Mouse (Mus musculus) MEL (cell line): ENCODE results near the gene Kdm5b. TPM values are rescaled to one million over a fixed set of nuclear protein-coding genes. Genes with fewer than 3 reads are reported as not detected.

Experiments used
- DNase-seq: peaks from one replicate; pipeline ENCODE4 v3.0.0; 2011; ENCODE audit warnings: low read depth, low spot score
- H3K27ac ChIP-seq: 2 replicates; pipeline ENCODE4 v1.5.1; 2012; ENCODE audit warnings: low read depth, mild to moderate bottlenecking, control low read depth, low read length, moderate library complexity; ENCODE audit not compliant: control insufficient read depth
- H3K27me3 ChIP-seq, 2 experiments: fragments of 150-350 bp in 1 of 2; sonication (generic) in 1 of 2; 2 replicates each; pipeline ENCODE4 v1.6.1; 2012; ENCODE audit warnings: low read length in 2 of 2, mild to moderate bottlenecking in 2 of 2, improper control_type of control experiment in 1 of 2, moderate library complexity in 1 of 2; ENCODE audit not compliant: insufficient read depth in 2 of 2, control insufficient read depth in 1 of 2
- H3K36me3 ChIP-seq, 2 experiments: 2 replicates each; pipeline ENCODE4 v1.6.1; 2012 to 2014; ENCODE audit warnings: low read length in 2 of 2, improper control_type of control experiment in 1 of 2, inconsistent platforms in 1 of 2, mild to moderate bottlenecking in 1 of 2; ENCODE audit not compliant: insufficient read depth in 2 of 2, control insufficient read depth in 1 of 2
- H3K4me1 ChIP-seq, 2 experiments: fragments of 150-350 bp in 1 of 2; sonication (generic) in 1 of 2; 2 replicates each; pipeline ENCODE4 v1.6.1; 2012; ENCODE audit warnings: low read length in 2 of 2, improper control_type of control experiment in 1 of 2, mild to moderate bottlenecking in 1 of 2; ENCODE audit not compliant: insufficient read depth in 2 of 2, control insufficient read depth in 1 of 2
- H3K4me3 ChIP-seq, 2 experiments: fragments of 150-350 bp in 1 of 2; sonication (generic) in 1 of 2; 2 replicates each; pipeline ENCODE4 v1.5.1; 2012; ENCODE audit warnings: low read depth in 2 of 2, low read length in 2 of 2, mild to moderate bottlenecking in 2 of 2, moderate library complexity in 2 of 2, control low read depth in 1 of 2, improper control_type of control experiment in 1 of 2; ENCODE audit not compliant: control insufficient read depth in 1 of 2, insufficient read depth in 1 of 2
- H3K79me2 ChIP-seq: 2 replicates; pipeline ENCODE4 v1.6.1; 2012; ENCODE audit warnings: mild to moderate bottlenecking, low read length, moderate library complexity; ENCODE audit not compliant: control insufficient read depth, poor library complexity, insufficient read depth
- H3K9ac ChIP-seq: 2 replicates; pipeline ENCODE4 v1.6.1; 2012; ENCODE audit warnings: low read depth, mild to moderate bottlenecking, control low read depth, low read length, moderate library complexity; ENCODE audit not compliant: control insufficient read depth, poor library complexity, severe bottlenecking
- H3K9me3 ChIP-seq: fragments of 150-350 bp; sonication (generic); replicated peaks from 2 replicates; pipeline ENCODE4 v1.6.1; 2012; ENCODE audit warnings: mild to moderate bottlenecking, low read length, improper control_type of control experiment, moderate library complexity; ENCODE audit not compliant: insufficient read depth
- BHLHE40 ChIP-seq: IDR thresholded peaks from 2 replicates; pipeline ENCODE4 v1.6.1; 2012; ENCODE audit warnings: low read depth, mild to moderate bottlenecking, inconsistent platforms, low read length, improper control_type of control experiment, borderline replicate concordance
- CHD1 ChIP-seq: IDR thresholded peaks from 2 replicates; pipeline ENCODE4 v1.6.1; 2012; ENCODE audit warnings: low read depth, mild to moderate bottlenecking, inconsistent platforms, low read length, improper control_type of control experiment
- CHD2 ChIP-seq: IDR thresholded peaks from 2 replicates; pipeline ENCODE4 v1.6.1; 2011; ENCODE audit warnings: low read length, improper control_type of control experiment
- EP300 ChIP-seq, 2 experiments: IDR thresholded peaks; 2 replicates each; pipeline ENCODE4 v1.6.1; 2011; ENCODE audit warnings: improper control_type of control experiment in 2 of 2, low read length in 2 of 2, low read depth in 1 of 2, mild to moderate bottlenecking in 1 of 2
- ETS1 ChIP-seq: IDR thresholded peaks from 2 replicates; pipeline ENCODE4 v1.6.1; 2012; ENCODE audit warnings: low read depth, mild to moderate bottlenecking, inconsistent platforms, low read length, improper control_type of control experiment, moderate library complexity
- KAT2A ChIP-seq: conservative IDR thresholded peaks from 2 replicates; pipeline ENCODE4 v1.6.1; 2012; ENCODE audit warnings: low read depth, low read length, improper control_type of control experiment, inconsistent platforms
- MAFK ChIP-seq: IDR thresholded peaks from 2 replicates; pipeline ENCODE4 v1.6.1; 2011; ENCODE audit warnings: low read depth, mild to moderate bottlenecking, low read length, improper control_type of control experiment, borderline replicate concordance
- MAZ ChIP-seq: IDR thresholded peaks from 2 replicates; pipeline ENCODE4 v1.6.1; 2012; ENCODE audit warnings: low read depth, mild to moderate bottlenecking, inconsistent platforms, low read length, improper control_type of control experiment
- MYB ChIP-seq: IDR thresholded peaks from 2 replicates; pipeline ENCODE4 v1.6.1; 2011; ENCODE audit warnings: mild to moderate bottlenecking, low read depth, low read length, improper control_type of control experiment
- MYC ChIP-seq: IDR thresholded peaks from 2 replicates; pipeline ENCODE4 v1.6.1; 2011; ENCODE audit warnings: low read depth, mild to moderate bottlenecking, low read length, improper control_type of control experiment, moderate library complexity
- POLR2A ChIP-seq, 2 experiments: IDR thresholded peaks; 2 replicates each; pipeline ENCODE4 v1.6.1; 2011 to 2012; ENCODE audit warnings: low read length in 2 of 2, mild to moderate bottlenecking in 2 of 2, control low read depth in 1 of 2, improper control_type of control experiment in 1 of 2, low read depth in 1 of 2, moderate library complexity in 1 of 2; ENCODE audit not compliant: control insufficient read depth in 1 of 2, insufficient read depth in 1 of 2, poor library complexity in 1 of 2
- POLR2AphosphoS2 ChIP-seq: IDR thresholded peaks from 2 replicates; pipeline ENCODE4 v1.6.1; 2011; ENCODE audit warnings: low read length, improper control_type of control experiment
- POLR2AphosphoS5 ChIP-seq: IDR thresholded peaks from 2 replicates; pipeline ENCODE4 v1.6.1; 2012; ENCODE audit warnings: low read depth, borderline replicate concordance, mild to moderate bottlenecking, inconsistent platforms, low read length, moderate library complexity, mixed read lengths
- RAD21 ChIP-seq: IDR thresholded peaks from 2 replicates; pipeline ENCODE4 v1.6.1; 2011; ENCODE audit warnings: mild to moderate bottlenecking, low read depth, low read length, improper control_type of control experiment
- SIN3A ChIP-seq: IDR thresholded peaks from 2 replicates; pipeline ENCODE4 v1.6.1; 2012; ENCODE audit warnings: low read length, improper control_type of control experiment, inconsistent platforms
- SMC3 ChIP-seq: IDR thresholded peaks from 2 replicates; pipeline ENCODE4 v1.6.1; 2011; ENCODE audit warnings: low read depth, low read length, improper control_type of control experiment
- TAL1 ChIP-seq: IDR thresholded peaks from 2 replicates; pipeline ENCODE4 v1.6.1; 2012; ENCODE audit warnings: mild to moderate bottlenecking, inconsistent platforms, low read length, moderate library complexity, mixed read lengths
- TBP ChIP-seq: IDR thresholded peaks from 2 replicates; pipeline ENCODE4 v1.8.0; 2011; ENCODE audit warnings: low read depth, low read length, improper control_type of control experiment
- USF2 ChIP-seq, 2 experiments: IDR thresholded peaks; 2 replicates each; pipeline ENCODE4 v1.6.1; 2011 to 2012; ENCODE audit warnings: improper control_type of control experiment in 2 of 2, low read length in 2 of 2, borderline replicate concordance in 1 of 2, inconsistent platforms in 1 of 2, low read depth in 1 of 2, mild to moderate bottlenecking in 1 of 2; ENCODE audit not compliant: insufficient read depth in 1 of 2
- ZKSCAN1 ChIP-seq: IDR thresholded peaks from 2 replicates; pipeline ENCODE4 v1.6.1; 2012; ENCODE audit warnings: low read depth, mild to moderate bottlenecking, inconsistent platforms, low read length, improper control_type of control experiment, moderate library complexity
- polyA plus RNA-seq, 2 experiments: library from polyadenylated mRNA; stranded (reverse) in 1 of 2; unstranded in 1 of 2; fragments of >175 nt in 1 of 2; fragments of >200 nt in 1 of 2; gene quantifications; 2 replicates each; pipeline versions ENCODE4 v1.2.1 to v1.2.4; 2012; ENCODE audit warnings: low replicate concordance in 2 of 2, low read depth in 1 of 2; ENCODE audit not compliant: insufficient read length in 2 of 2, insufficient read depth in 1 of 2, missing spikeins in 1 of 2
- total RNA-seq: library from RNA; depleted of rRNA; stranded (reverse); fragments of 300-350 nt; gene quantifications from 2 replicates; pipeline ENCODE4 v1.2.3, GENCODE M21; 2012

Kdm5b gene
- total and polyA plus RNA-seq, 3 experiments, result 25.5 to 48.6 (median 31.8) TPM

- Histone ChIP-seq H3K4me3 (no peak overlapping the region), H3K9ac (no peak overlapping the region), H3K27me3 (no peaks in the 10 kb centered on the region), H3K4me1 (peaks cover 0 to 7% of the 10 kb centered on the region in 2 experiments; a peak in 2 of 4 replicates), H3K9me3 (no peaks in the 10 kb centered on the region), H3K79me2 (no peaks in the 10 kb centered on the region), H3K36me3 (no peaks in the 10 kb centered on the region), H3K27ac (no peak overlapping the region)
- TF ChIP-seq TAL1 (no peak), TBP (no peak), MAFK (no peak), MYB (no peak), KAT2A (no peak), POLR2A (IDR thresholded peaks at IDR 0.05; ENCODE audit: control insufficient read depth in 1 of 2, insufficient read depth in 1 of 2, low read depth in 1 of 2, low read length in 2 of 2, poor library complexity in 1 of 2) (no peak), POLR2AphosphoS2 (no peak), USF2 (IDR thresholded peaks at IDR 0.05; ENCODE audit: borderline replicate concordance in 1 of 2, insufficient read depth in 1 of 2, low read depth in 1 of 2, low read length in 2 of 2) (no peak), SMC3 (no peak), RAD21 (no peak), CHD2 (no peak), MYC (no peak), EP300 (IDR thresholded peaks at IDR 0.05; ENCODE audit: low read depth in 1 of 2, low read length in 2 of 2) (no peak), BHLHE40 (no peak), CHD1 (no peak)
- DNase-seq, result no peak
Measured at GRCm38 (mm10) chr1:134540610-134541009, 19.4 kb upstream of the Kdm5b start.

DNA sequence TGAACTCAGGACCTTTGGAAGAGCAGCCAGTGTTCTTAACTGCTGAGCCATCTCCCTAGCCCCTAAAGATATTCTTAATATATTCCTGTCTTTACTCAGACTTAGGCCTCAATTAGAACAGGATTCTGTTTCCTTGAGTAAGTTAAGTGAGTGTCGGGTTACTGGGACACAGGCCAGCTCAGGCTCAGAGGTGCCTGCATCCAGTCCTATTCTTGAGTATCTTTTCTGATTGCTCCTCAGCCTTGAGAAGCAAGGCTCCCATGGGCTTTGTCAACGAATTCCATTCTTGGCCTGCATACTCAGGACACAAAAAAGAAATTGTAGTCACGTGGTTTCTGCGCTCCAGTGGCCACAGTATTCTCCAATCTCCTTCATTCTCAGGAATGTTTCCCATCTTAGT, 11.7 kb upstream of the Kdm5b start:
- Histone ChIP-seq H3K9me3 (no peaks in the 10 kb centered on the region), H3K27me3 (no peaks in the 10 kb centered on the region), H3K79me2 (no peaks in the 10 kb centered on the region), H3K36me3 (peaks cover 0 to 5% of the 10 kb centered on the region in 2 experiments; a peak in 2 of 4 replicates), H3K9ac (no peak overlapping the region), H3K4me1 (peaks cover 6 to 8% of the 10 kb centered on the region in 2 experiments)
- no peak for DNase-seq
- TF ChIP-seq SMC3 (no peak), SIN3A (no peak), ZKSCAN1 (no peak), KAT2A (no peak), POLR2AphosphoS5 (no peak), MAZ (no peak), CHD2 (no peak), BHLHE40 (no peak), ETS1 (no peak)
- TF ChIP-seq, all 39 proteins: peak for 0
- no peak overlapping the region for H3K4me3 ChIP-seq
- H3K27ac ChIP-seq, result no peak overlapping the region
